Mouse (Mus musculus) embryonic fibroblast, embryonic 13.5 days (primary cell): ENCODE measurements around the gene Ntrk2. TPM values are rescaled to one million over a fixed set of nuclear protein-coding genes. Genes with fewer than 3 reads are reported as not detected.

Experiments used
- H3K27ac ChIP-seq: 2 replicates; pipeline ENCODE4 v1.5.1; 2012; ENCODE audit warnings: low read length, control low read depth, inconsistent platforms; ENCODE audit not compliant: insufficient read depth
- H3K4me1 ChIP-seq: 2 replicates; pipeline ENCODE4 v1.6.1; 2011; ENCODE audit warnings: low read length; ENCODE audit not compliant: control insufficient read depth, insufficient read depth
- H3K4me3 ChIP-seq: 2 replicates; pipeline ENCODE4 v1.5.1; 2011; ENCODE audit warnings: mild to moderate bottlenecking, control low read depth, low read length; ENCODE audit not compliant: insufficient read depth
- CTCF ChIP-seq: IDR thresholded peaks from 2 replicates; pipeline ENCODE4 v1.5.1; 2011; ENCODE audit warnings: mild to moderate bottlenecking, control low read depth, low read length, moderate library complexity, borderline replicate concordance; ENCODE audit not compliant: insufficient read depth
- POLR2A ChIP-seq: IDR thresholded peaks from 2 replicates; pipeline ENCODE4 v1.6.1; 2011; ENCODE audit warnings: low read depth, mild to moderate bottlenecking, control low read depth, low read length, moderate library complexity
- polyA plus RNA-seq: library from polyadenylated mRNA; stranded (reverse); fragments of >200 nt; gene quantifications from 2 replicates; pipeline ENCODE4 v1.2.4, GENCODE M21; 2011; ENCODE audit warnings: low read depth; ENCODE audit not compliant: missing spikeins, insufficient read length

Gene Ntrk2
- polyA plus RNA-seq, 1 experiment, result 1.4 TPM

GRCm38 (mm10) chr13:58921255-58921654, 114.9 kb downstream of the Ntrk2 start:
- TF ChIP-seq CTCF, result no peak
- no peak for TF ChIP-seq POLR2A
- Histone ChIP-seq H3K27ac (no peak overlapping the region), H3K4me1 (no peaks in the 10 kb centered on the region), H3K4me3 (no peak overlapping the region)

- H3K4me1 ChIP-seq, result no peaks in the 10 kb centered on the region
- TF ChIP-seq POLR2A (no peak), CTCF (no peak)
These were observed 115.3 kb downstream of the Ntrk2 start for GRCm38 (mm10) chr13:58921705-58922104.

GRCm38 (mm10) chr13:58922174-58922573, 115.8 kb downstream of the Ntrk2 start:
- Histone ChIP-seq H3K4me1 (no peaks in the 10 kb centered on the region), H3K4me3 (no peak overlapping the region), H3K27ac (no peak overlapping the region)
- TF ChIP-seq CTCF (no peak), POLR2A (no peak)

More at GRCm38 (mm10) chr13:58921705-58922104, 115.3 kb downstream of the Ntrk2 start:
- Histone ChIP-seq H3K27ac (no peak overlapping the region), H3K4me3 (no peak overlapping the region)

GRCm38 (mm10) chr13:58923496-58923895, 117.1 kb downstream of the Ntrk2 start:
- no peak overlapping the region for H3K27ac ChIP-seq
- H3K4me1 ChIP-seq, result no peaks in the 10 kb centered on the region
- TF ChIP-seq CTCF (no peak), POLR2A (no peak)
- H3K4me3 ChIP-seq, result no peak overlapping the region

- H3K4me1 ChIP-seq, result no peaks in the 10 kb centered on the region
- H3K27ac ChIP-seq, result no peak overlapping the region
- TF ChIP-seq CTCF, result no peak
- TF ChIP-seq POLR2A, result no peak
- H3K4me3 ChIP-seq, result no peak overlapping the region
These were observed 118.1 kb downstream of the Ntrk2 start for GRCm38 (mm10) chr13:58924486-58924885.

- Histone ChIP-seq H3K27ac (no peak overlapping the region), H3K4me3 (no peak overlapping the region), H3K4me1 (peaks cover 3% of the 10 kb centered on the region)
- TF ChIP-seq POLR2A (no peak), CTCF (no peak)
These were observed 120.8 kb downstream of the Ntrk2 start for GRCm38 (mm10) chr13:58927186-58927585.

- TF ChIP-seq CTCF, result no peak
- no peak for TF ChIP-seq POLR2A
- Histone ChIP-seq H3K4me1 (peaks cover 3% of the 10 kb centered on the region), H3K4me3 (no peak overlapping the region), H3K27ac (no peak overlapping the region)
These were observed 121.4 kb downstream of the Ntrk2 start for GRCm38 (mm10) chr13:58927656-58928226.

GRCm38 (mm10) chr13:58928668-58929436, 122.5 kb downstream of the Ntrk2 start:
- H3K27ac ChIP-seq, result no peak overlapping the region
- H3K4me1 ChIP-seq, result peaks cover 3% of the 10 kb centered on the region
- H3K4me3 ChIP-seq, result no peak overlapping the region
- TF ChIP-seq POLR2A (no peak), CTCF (no peak)

- peaks cover 3% of the 10 kb centered on the region for H3K4me1 ChIP-seq
- no peak overlapping the region for H3K4me3 ChIP-seq
- H3K27ac ChIP-seq, result peak overlapping the region; percentile 10; the same call in 1 of the 2 replicates
- TF ChIP-seq POLR2A (no peak), CTCF (no peak)
These were observed 123.8 kb downstream of the Ntrk2 start for GRCm38 (mm10) chr13:58930161-58930560.

- H3K4me1 ChIP-seq, result peaks cover 3% of the 10 kb centered on the region
- no peak overlapping the region for H3K4me3 ChIP-seq
- H3K27ac ChIP-seq, result no peak overlapping the region
- TF ChIP-seq CTCF, result no peak
- no peak for TF ChIP-seq POLR2A
These were observed 126.8 kb downstream of the Ntrk2 start for GRCm38 (mm10) chr13:58933126-58933525.
